Mouse (Mus musculus): Measurements from ENCODE around the gene Klhl1.

Klhl1 gene

GRCm38 (mm10) chr14:96518954-96519682, at the start of gene Klhl1:
Gene Klhl1, minus strand, starts transcription at chr14:96519102.
- peak; percentile 9 to 37 for DNase-seq (ENCODE audit: low spot score in 2 of 2)

- no peak for DNase-seq (ENCODE audit: low spot score in 2 of 2)
Measured at GRCm38 (mm10) chr14:96553668-96554067, 34.8 kb upstream of the Klhl1 start.

- peak; percentile 4 to 20 for DNase-seq (ENCODE audit: low spot score in 2 of 2)
Measured at GRCm38 (mm10) chr14:96518151-96518953, 550 bp downstream of the Klhl1 start.

GRCm38 (mm10) chr14:96517727-96518126, 1.2 kb downstream of the Klhl1 start:
- DNase-seq (ENCODE audit: low spot score in 2 of 2): no peak

GRCm38 (mm10) chr14:96499936-96500335, 19.0 kb downstream of the Klhl1 start:
- no peak for DNase-seq (ENCODE audit: low spot score in 2 of 2)

GRCm38 (mm10) chr14:96471812-96472211, 47.1 kb downstream of the Klhl1 start:
- DNase-seq (ENCODE audit: low spot score in 2 of 2): no peak

- no peak for DNase-seq (ENCODE audit: low spot score in 2 of 2)
Measured at GRCm38 (mm10) chr14:96471336-96471735, 47.6 kb downstream of the Klhl1 start.

GRCm38 (mm10) chr14:96461756-96462155, 57.1 kb downstream of the Klhl1 start:
- no peak for DNase-seq (ENCODE audit: low spot score in 2 of 2)

GRCm38 (mm10) chr14:96392032-96392737, 126.7 kb downstream of the Klhl1 start:
- DNase-seq (ENCODE audit: low spot score in 2 of 2): no peak

GRCm38 (mm10) chr14:96362727-96363126, 156.2 kb downstream of the Klhl1 start:
- DNase-seq (ENCODE audit: low spot score in 2 of 2): no peak

GRCm38 (mm10) chr14:96348220-96348619, 170.7 kb downstream of the Klhl1 start:
- DNase-seq (ENCODE audit: low spot score in 2 of 2): no peak

GRCm38 (mm10) chr14:96331069-96331468, 187.8 kb downstream of the Klhl1 start:
- DNase-seq (ENCODE audit: low spot score in 2 of 2): no peak

- no peak for DNase-seq (ENCODE audit: low spot score in 2 of 2)
Measured at GRCm38 (mm10) chr14:96217805-96218441, 301.0 kb downstream of the Klhl1 start.

- peak in 1 of 2 experiments; percentile 7 for DNase-seq (ENCODE audit: low spot score in 2 of 2)
Measured at GRCm38 (mm10) chr14:96194795-96195194, 324.1 kb downstream of the Klhl1 start.

- no peak for DNase-seq (ENCODE audit: low spot score in 2 of 2)
Measured at GRCm38 (mm10) chr14:96174546-96174945, 344.4 kb downstream of the Klhl1 start.

GRCm38 (mm10) chr14:96143137-96143536, 375.8 kb downstream of the Klhl1 start:
- DNase-seq (ENCODE audit: low spot score in 2 of 2): no peak

GRCm38 (mm10) chr14:96140246-96140645, 378.7 kb downstream of the Klhl1 start:
- DNase-seq (ENCODE audit: low spot score in 2 of 2): no peak

- no peak for DNase-seq (ENCODE audit: low spot score in 2 of 2)
Measured at GRCm38 (mm10) chr14:96107396-96107795, 411.5 kb downstream of the Klhl1 start.

GRCm38 (mm10) chr14:96081681-96082207, 437.2 kb downstream of the Klhl1 start:
- DNase-seq (ENCODE audit: low spot score in 2 of 2): no peak

GRCm38 (mm10) chr14:96065884-96066283, 453.0 kb downstream of the Klhl1 start:
- DNase-seq (ENCODE audit: low spot score in 2 of 2): peak in 1 of 2 experiments; percentile 7

All from right cerebral cortex, postnatal 36 days (tissue).